Mouse (Mus musculus) neural tube, embryonic 15.5 days (tissue): ENCODE measurements around the gene Plek. TPM values are rescaled to one million over a fixed set of nuclear protein-coding genes. Genes with fewer than 3 reads are reported as not detected.
"Not testable (repeated sequence)": the region's sequence is repeated elsewhere in the genome, so short reads cannot be mapped to it uniquely, and the experiment has no call there.

Experiments
- ATAC-seq: fragments of 200-750 bp; cut with Nextera tagmentation; 2 replicates; pipeline ENCODE4 v1.8.0; 2017; ENCODE audit warnings: mild to moderate bottlenecking, moderate TSS enrichment, moderate library complexity; ENCODE audit not compliant: low FRiP score
- H3K27ac ChIP-seq: fragments of 300-500 bp; sonication (generic); replicated peaks from 2 replicates; pipeline ENCODE4 v1.5.1; 2015; ENCODE audit warnings: mild to moderate bottlenecking, inconsistent platforms
- H3K27me3 ChIP-seq: fragments of 300-500 bp; sonication (generic); replicated peaks from 2 replicates; pipeline ENCODE4 v1.6.1; 2015; ENCODE audit warnings: inconsistent platforms
- H3K36me3 ChIP-seq: fragments of 300-500 bp; sonication (generic); 2 replicates; pipeline ENCODE4 v1.6.1; 2015; ENCODE audit warnings: inconsistent platforms
- H3K4me1 ChIP-seq: fragments of 300-500 bp; sonication (generic); 2 replicates; pipeline ENCODE4 v1.6.1; 2015; ENCODE audit warnings: inconsistent platforms
- H3K4me2 ChIP-seq: fragments of 300-500 bp; sonication (generic); 2 replicates; pipeline ENCODE4 v1.6.1; 2015; ENCODE audit warnings: inconsistent platforms, mild to moderate bottlenecking, moderate library complexity
- H3K4me3 ChIP-seq: fragments of 300-500 bp; sonication (generic); replicated peaks from 2 replicates; pipeline ENCODE4 v1.5.1; 2015; ENCODE audit warnings: mild to moderate bottlenecking, inconsistent platforms
- H3K9ac ChIP-seq: fragments of 300-500 bp; sonication (generic); replicated peaks from 2 replicates; pipeline ENCODE4 v1.6.1; 2015; ENCODE audit warnings: mild to moderate bottlenecking, inconsistent platforms
- H3K9me3 ChIP-seq: fragments of 300-500 bp; sonication (generic); replicated peaks from 2 replicates; pipeline ENCODE4 v1.6.1; 2016; ENCODE audit warnings: inconsistent platforms
- WGBS: fragments of 180-500 bp; shearing (Covaris S2); methylation state at CpG from one replicate; pipeline ENCODE4 v1.1.7; 2015; ENCODE audit warnings: mixed read lengths; 5-methylcytosine and 5-hydroxymethylcytosine counted together
- polyA plus RNA-seq: library from polyadenylated mRNA; unstranded; fragments of >200 nt; fragmentation: Nextera tagmentation; extraction: Ambion mirVana; gene quantifications from 2 replicates; pipeline ENCODE4 v1.2.1, GENCODE M21; 2015

Gene Plek
- polyA plus RNA-seq, 1 experiment from 2014 or later, result 4.4 TPM

DNA sequence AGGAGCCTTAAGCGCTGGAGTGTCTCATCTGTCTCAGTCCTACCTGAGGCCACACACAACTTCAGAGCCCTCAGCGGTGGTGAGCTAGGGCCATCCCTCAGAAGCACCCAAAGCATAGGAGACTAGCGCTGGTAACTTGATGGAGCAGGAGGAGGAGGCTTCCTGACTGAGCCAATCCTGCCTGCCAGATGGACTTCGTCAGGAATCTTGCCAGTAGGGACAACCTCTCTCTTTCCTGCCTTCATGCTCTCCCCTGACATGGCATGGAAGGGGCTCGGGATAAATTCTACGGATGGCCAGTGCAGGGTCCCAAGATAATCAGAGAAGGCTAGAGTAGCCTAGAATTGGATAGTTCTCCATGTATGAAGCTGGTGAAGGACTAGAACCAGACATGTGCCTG, 29.0 kb downstream of the Plek start:
- WGBS, result 90% methylated on average over 6 of the region's 6 CpGs
- no peak for ATAC-seq

GRCm38 (mm10) chr11:17019328-17019727, 32.9 kb downstream of the Plek start:
- no peaks in the 10 kb centered on the region for H3K4me1 ChIP-seq
- no peak overlapping the region for H3K9ac ChIP-seq
- H3K4me3 ChIP-seq, result no peak overlapping the region
- ATAC-seq, result no peak
- no peaks in the 10 kb centered on the region for H3K27me3 ChIP-seq
- 92% methylated on average over 7 of the region's 7 CpGs for WGBS
- H3K27ac ChIP-seq, result no peak overlapping the region
- H3K36me3 ChIP-seq, result no peaks in the 10 kb centered on the region
- H3K4me2 ChIP-seq, result no peak overlapping the region
- peaks cover 13% of the 10 kb centered on the region for H3K9me3 ChIP-seq

More for the DNA sequence above, 29.0 kb downstream of the Plek start:
- H3K27me3 ChIP-seq, result no peaks in the 10 kb centered on the region
- H3K9me3 ChIP-seq, result peaks cover 11% of the 10 kb centered on the region
- no peak overlapping the region for H3K4me2 ChIP-seq
- H3K4me1 ChIP-seq, result no peaks in the 10 kb centered on the region
- H3K27ac ChIP-seq, result no peak overlapping the region
- H3K36me3 ChIP-seq, result no peaks in the 10 kb centered on the region
- H3K9ac ChIP-seq, result no peak overlapping the region
- H3K4me3 ChIP-seq, result no peak overlapping the region

- Histone ChIP-seq H3K27me3 (no peaks in the 10 kb centered on the region), H3K4me3 (no peak overlapping the region), H3K4me2 (no peak overlapping the region), H3K36me3 (no peaks in the 10 kb centered on the region), H3K9ac (no peak overlapping the region), H3K27ac (no peak overlapping the region), H3K9me3 (no peaks in the 10 kb centered on the region), H3K4me1 (no peaks in the 10 kb centered on the region)
- no peak for ATAC-seq
Observed at GRCm38 (mm10) chr11:17012948-17013347, 39.2 kb downstream of the Plek start.

GRCm38 (mm10) chr11:17008498-17008941, 43.7 kb downstream of the Plek start:
- 81% methylated on average over 7 of the region's 7 CpGs for WGBS
- H3K27me3 ChIP-seq, result no peaks in the 10 kb centered on the region
- H3K27ac ChIP-seq, result no peak overlapping the region
- no peaks in the 10 kb centered on the region for H3K4me1 ChIP-seq
- no peak overlapping the region for H3K9ac ChIP-seq
- no peaks in the 10 kb centered on the region for H3K9me3 ChIP-seq
- no peak overlapping the region for H3K4me3 ChIP-seq
- no peak for ATAC-seq
- H3K36me3 ChIP-seq, result no peaks in the 10 kb centered on the region
- H3K4me2 ChIP-seq, result no peak overlapping the region

DNA sequence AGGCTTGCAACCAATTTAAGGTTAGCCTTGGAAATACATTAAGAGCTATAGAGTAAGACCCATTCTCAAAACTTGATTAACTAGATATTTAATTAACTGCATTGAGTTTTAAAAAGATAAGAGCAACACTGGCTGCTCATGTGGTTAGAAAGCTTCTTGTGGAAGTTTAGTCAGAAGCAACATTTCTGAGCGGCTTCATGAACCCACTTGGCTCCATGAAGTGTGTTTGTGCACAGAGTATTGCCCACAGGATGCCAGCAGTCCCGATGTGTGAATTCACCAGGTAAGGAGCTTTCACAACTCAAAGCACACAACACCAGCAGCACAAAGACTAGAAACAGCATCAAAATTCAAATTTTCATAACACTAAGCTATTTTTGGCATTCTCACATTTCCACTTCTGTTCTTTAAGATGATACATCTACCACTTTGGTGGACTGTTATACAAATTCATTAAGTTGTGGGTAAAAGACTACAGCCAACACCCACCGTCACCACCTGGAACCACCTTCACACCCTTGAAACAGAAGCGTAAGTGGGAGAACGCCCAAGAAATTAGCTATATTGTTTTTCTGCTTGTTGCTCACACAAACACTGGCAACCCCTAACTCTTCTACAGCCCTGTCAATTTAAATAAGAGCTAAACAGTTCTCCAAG, 44.5 kb downstream of the Plek start:
- no peak overlapping the region for H3K4me2 ChIP-seq
- ATAC-seq, result no peak
- H3K9ac ChIP-seq, result no peak overlapping the region
- H3K4me1 ChIP-seq, result no peaks in the 10 kb centered on the region
- H3K36me3 ChIP-seq, result no peaks in the 10 kb centered on the region
- H3K27me3 ChIP-seq, result no peaks in the 10 kb centered on the region
- H3K9me3 ChIP-seq, result no peaks in the 10 kb centered on the region
- 92% methylated on average over 5 of the region's 5 CpGs for WGBS
- H3K4me3 ChIP-seq, result no peak overlapping the region
- H3K27ac ChIP-seq, result no peak overlapping the region

- H3K9me3 ChIP-seq, H3K36me3 ChIP-seq, H3K4me3 ChIP-seq, H3K27me3 ChIP-seq, ATAC-seq, H3K4me2 ChIP-seq, H3K9ac ChIP-seq, H3K4me1 ChIP-seq, H3K27ac ChIP-seq: not testable (repeated sequence)
- 76% methylated on average over 3 of the region's 3 CpGs for WGBS
Observed at GRCm38 (mm10) chr11:17006526-17006925, 45.7 kb downstream of the Plek start.

GRCm38 (mm10) chr11:17004899-17005846, 47.0 kb downstream of the Plek start:
- 84% methylated on average over 4 of the region's 4 CpGs for WGBS
- ATAC-seq, result no peak
- H3K4me1 ChIP-seq, result no peaks in the 10 kb centered on the region

GRCm38 (mm10) chr11:17003757-17004156, 48.4 kb downstream of the Plek start:
- Histone ChIP-seq H3K9ac (no peak overlapping the region), H3K27me3 (no peaks in the 10 kb centered on the region), H3K36me3 (no peaks in the 10 kb centered on the region; the same call in 1 of the 2 replicates), H3K4me1 (no peaks in the 10 kb centered on the region), H3K27ac (no peak overlapping the region), H3K9me3 (no peaks in the 10 kb centered on the region), H3K4me2 (no peak overlapping the region), H3K4me3 (no peak overlapping the region)
- no peak for ATAC-seq
- 82% methylated on average over 3 of the region's 3 CpGs for WGBS

More at GRCm38 (mm10) chr11:17004899-17005846, 47.0 kb downstream of the Plek start:
- Histone ChIP-seq H3K9me3 (no peaks in the 10 kb centered on the region), H3K27me3 (no peaks in the 10 kb centered on the region), H3K36me3 (no peaks in the 10 kb centered on the region; the same call in 1 of the 2 replicates), H3K27ac (no peak overlapping the region), H3K4me2 (no peak overlapping the region), H3K4me3 (no peak overlapping the region), H3K9ac (no peak overlapping the region)

GRCm38 (mm10) chr11:17002739-17003373, 49.3 kb downstream of the Plek start:
- no peak for ATAC-seq
- no peaks in the 10 kb centered on the region for H3K9me3 ChIP-seq
- no peak overlapping the region for H3K9ac ChIP-seq
- no peak overlapping the region for H3K4me3 ChIP-seq
- no peaks in the 10 kb centered on the region for H3K27me3 ChIP-seq
- H3K4me2 ChIP-seq, result no peak overlapping the region
- H3K36me3 ChIP-seq, result no peaks in the 10 kb centered on the region; the same call in 1 of the 2 replicates
- H3K4me1 ChIP-seq, result no peaks in the 10 kb centered on the region
- no peak overlapping the region for H3K27ac ChIP-seq
- 92% methylated on average over 7 of the region's 7 CpGs for WGBS

GRCm38 (mm10) chr11:17000353-17001334, 51.5 kb downstream of the Plek start:
- H3K9me3 ChIP-seq, result no peaks in the 10 kb centered on the region
- no peak overlapping the region for H3K27ac ChIP-seq
- WGBS, result 77% methylated on average over 9 of the region's 9 CpGs
- ATAC-seq, result no peak
- H3K4me3 ChIP-seq, result no peak overlapping the region
- no peaks in the 10 kb centered on the region for H3K27me3 ChIP-seq
- H3K36me3 ChIP-seq, result no peaks in the 10 kb centered on the region; the same call in 1 of the 2 replicates
- no peak overlapping the region for H3K9ac ChIP-seq
- no peak overlapping the region for H3K4me2 ChIP-seq
- no peaks in the 10 kb centered on the region for H3K4me1 ChIP-seq

DNA sequence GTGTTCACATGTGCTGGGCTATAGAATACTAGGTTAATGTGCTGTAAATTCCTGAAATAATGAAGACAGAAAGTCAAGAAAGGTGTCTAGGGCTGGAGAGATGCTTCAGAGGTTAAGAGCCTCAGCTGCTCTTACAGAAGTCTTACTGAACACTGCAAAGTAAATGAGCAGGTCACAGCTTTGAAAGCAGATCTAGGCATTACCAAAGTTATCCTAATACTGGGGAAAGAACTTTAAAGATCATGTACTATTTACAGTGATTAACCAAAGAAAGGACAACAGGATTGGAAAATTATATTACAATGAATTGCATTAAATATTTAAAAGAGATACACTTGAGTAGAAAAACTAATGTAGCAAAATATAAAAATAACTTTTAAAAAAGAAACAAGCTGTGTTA, 52.2 kb downstream of the Plek start:
- ATAC-seq, result no peak
- Histone ChIP-seq H3K36me3 (no peaks in the 10 kb centered on the region; the same call in 1 of the 2 replicates), H3K27ac (no peak overlapping the region), H3K4me1 (no peaks in the 10 kb centered on the region), H3K9me3 (no peaks in the 10 kb centered on the region), H3K4me2 (no peak overlapping the region), H3K9ac (no peak overlapping the region), H3K4me3 (no peak overlapping the region), H3K27me3 (no peaks in the 10 kb centered on the region)
